Mouse (Mus musculus) thymus, postnatal 4 days (tissue): ENCODE measurements around the gene Unc5b.
A peak's percentile ranks its signal among the peaks of the same experiment; 100 is the strongest.
"Not testable (repeated sequence)": the region's sequence is repeated elsewhere in the genome, so short reads cannot be mapped to it uniquely, and the experiment has no call there.

Source experiments
- DNase-seq: peaks from one replicate; pipeline ENCODE4 v3.0.0; 2021

The Unc5b gene

DNA sequence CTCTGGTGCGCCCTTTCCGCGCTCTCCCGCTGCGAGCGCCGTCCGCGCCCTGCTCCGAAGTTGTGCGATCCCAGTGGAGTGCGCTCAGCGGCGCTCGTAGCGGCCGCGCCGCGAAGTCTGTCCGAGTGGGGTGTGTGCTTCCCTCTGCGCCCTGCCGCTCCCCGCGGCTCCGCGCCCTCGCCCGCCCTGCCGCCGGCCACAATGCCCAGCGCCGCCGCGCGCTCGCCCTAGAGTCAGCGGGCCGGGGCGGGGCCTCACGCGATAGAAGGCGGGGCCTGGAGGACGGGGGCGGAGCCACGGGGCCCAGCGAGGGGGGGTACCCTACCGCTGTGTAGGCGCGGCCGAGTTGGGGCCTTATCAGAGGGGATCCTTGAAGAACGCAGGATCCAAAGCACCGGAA, at the start of gene Unc5b:
TSS of gene Unc5b (minus strand) at position 203 of the 400 bp plus-strand sequence.
- peak; percentile 84 for DNase-seq

DNA sequence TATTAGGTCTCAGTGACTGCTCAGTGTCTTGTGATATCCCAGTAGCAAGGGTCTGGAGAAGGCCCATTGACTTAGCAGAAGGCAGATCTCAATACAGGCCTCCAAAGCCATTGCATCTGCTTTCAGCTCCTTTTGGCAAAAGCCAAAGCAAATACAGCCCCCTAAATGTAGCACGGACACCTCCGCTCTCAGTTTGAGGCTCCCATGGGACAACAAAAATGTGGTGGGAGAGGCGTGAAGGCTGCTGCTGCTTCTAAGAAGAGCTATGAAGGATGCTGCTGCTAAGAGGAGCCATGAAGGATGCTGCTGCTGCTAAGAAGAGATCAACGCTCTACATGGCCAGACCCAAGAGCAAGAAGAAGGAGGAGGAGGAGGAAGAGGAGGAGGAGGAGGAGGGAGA, 48.4 kb upstream of the Unc5b start:
- DNase-seq = no peak

DNA sequence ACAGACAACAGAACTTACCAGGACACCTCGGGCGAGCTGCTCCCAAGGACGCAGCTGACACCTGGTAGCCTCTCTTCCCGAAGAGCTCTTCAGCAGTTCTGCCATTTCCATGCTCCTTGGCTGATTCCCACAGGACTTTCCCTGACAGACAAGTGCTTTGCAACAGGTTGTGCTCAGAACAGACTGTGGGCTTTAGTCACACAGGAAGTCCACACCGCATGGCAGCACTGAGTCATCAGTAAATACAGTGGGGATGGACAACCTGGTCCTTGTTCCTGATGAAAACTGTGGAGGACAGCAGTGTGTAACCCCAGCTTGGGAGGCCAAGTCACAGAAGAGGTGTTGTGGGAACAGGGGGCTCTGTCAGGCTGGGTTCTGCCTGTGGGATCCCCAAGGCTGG, 45.7 kb upstream of the Unc5b start:
- no peak for DNase-seq

DNA sequence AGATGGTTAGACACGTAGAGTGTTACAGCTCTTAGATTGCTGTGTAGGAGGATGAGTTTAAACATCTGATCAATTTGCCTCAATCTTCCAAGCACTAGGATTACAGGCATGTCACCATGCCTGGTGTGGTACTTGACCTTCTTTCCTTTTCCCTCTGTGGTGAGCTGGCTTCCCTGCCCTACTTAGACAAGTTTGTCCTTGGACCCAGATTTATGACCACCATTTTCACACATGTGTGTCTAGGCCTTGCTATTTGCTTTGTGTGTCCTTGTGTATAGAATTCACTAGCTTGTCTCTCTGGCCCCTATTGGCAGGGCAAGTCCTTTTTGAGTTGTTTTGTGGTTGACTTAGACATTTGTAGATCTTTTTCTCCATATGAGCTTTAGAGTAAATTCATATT, 43.6 kb upstream of the Unc5b start:
- DNase-seq = no peak

DNA sequence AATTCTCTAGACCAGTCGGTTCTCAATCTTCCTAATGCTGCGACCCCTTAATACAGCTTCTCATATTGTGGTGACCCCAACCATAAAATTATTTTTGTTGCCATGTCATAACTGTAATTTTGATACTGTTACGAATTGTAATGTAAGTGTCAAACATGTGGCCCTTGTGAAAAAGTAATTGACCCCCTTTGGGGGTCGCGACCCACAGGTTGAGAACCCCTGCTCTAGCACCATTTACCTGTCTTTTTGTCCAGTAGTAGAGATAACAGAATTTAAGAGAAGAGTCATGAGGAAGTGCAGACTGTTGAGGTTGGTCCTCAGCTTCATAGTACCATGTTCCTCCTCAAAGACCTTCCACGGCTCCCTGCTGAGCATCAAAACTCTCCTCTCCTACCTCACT, 31.9 kb upstream of the Unc5b start:
- no peak for DNase-seq

DNA sequence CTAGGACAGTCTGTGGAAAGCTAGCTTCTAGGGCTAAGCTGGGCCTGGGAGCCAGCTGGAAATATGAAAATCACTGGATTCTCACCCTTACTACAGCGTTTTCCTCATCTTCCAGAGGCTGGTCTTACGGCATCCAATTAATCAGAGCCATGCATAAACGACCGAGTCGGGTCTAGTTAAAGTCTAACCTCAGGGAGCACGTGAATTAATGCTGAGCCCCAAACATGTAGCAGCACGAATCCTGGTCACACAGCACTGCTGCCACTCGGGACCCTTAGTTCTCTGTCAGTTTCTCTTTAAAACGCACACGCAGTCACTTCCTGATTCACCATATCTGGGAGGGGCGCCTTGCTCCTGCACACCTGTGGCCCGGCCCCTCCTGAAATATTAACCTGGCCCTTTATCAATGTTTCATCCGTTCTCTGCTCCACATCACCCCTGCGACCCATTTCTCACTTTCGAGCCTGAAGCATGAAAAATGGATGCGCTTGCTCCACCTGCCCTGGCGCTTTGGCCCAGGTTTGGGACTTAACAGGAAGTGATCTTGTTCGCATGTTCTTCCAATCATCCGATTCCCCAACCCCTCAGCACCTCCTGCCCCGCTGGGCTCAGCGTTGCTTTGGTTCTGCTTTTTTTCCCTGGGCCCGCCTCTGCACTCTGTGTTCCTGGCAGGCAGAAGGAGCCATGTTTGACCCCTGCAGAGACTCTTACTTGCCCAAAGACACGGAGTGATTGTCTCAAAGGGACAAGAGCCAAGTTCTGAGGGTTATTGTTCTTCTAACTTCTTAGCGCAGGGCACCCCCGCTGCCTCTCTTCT, 31.3 kb upstream of the Unc5b start:
- no peak for DNase-seq

DNA sequence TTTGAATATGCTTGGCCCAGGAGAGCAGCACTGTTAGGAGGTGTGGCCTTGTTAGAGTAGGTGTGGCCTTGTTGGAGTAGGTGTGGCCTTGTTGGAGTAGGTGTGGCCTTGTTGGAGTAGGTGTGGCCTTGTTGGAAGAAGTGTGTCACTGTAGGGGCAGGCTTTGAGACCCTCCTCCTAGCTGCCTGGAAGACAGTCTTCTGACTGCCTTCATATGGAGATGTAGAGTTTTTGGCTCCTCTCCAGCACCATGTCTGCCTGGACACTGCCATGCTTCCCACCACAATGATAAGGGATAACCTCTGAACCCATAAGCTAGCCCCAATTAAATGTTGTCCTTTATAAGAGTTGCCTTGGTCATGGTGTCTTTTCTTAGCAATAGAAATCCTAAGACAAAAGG, 13.9 kb upstream of the Unc5b start:
- DNase-seq = not testable (repeated sequence)

DNA sequence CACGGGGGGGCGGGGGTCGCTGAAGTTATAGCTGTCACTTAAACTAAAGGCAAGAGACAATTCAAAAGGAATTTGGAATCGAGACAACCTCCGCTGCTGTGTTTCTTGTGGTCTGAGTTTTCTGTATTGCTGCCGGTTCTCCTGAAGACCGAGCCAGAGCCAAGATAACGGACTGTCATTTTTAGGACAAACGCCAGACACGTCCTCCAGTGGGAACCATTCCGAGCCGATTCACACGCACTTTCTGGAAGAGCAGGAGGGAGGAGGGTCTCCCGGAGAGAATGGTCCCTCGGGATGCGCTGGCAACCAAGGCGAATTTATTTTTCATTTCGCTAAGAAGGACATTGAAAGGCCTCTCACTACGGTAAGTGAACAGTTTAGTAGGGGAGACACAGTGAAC, 7.4 kb upstream of the Unc5b start:
- no peak for DNase-seq

DNA sequence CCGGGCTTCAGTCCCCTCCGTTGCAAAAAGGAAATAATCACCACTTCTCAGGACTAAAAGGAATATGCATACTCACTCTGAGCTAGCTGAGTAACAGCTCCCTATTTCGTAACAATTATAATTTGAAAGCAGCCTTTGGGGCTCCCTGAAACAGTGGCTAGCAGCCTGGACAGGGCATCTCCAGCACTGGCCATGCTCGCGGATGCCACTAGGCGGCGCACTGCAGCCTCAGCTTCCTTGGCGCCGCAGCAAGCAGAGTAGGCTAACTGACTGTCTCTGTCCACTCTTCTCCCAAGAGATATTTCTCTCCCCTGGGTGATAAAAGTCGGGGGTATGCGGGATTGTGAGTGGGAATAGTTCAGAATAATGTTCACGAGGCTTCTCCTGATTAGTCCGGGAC, 3.6 kb upstream of the Unc5b start:
- peak; percentile 82 for DNase-seq

DNA sequence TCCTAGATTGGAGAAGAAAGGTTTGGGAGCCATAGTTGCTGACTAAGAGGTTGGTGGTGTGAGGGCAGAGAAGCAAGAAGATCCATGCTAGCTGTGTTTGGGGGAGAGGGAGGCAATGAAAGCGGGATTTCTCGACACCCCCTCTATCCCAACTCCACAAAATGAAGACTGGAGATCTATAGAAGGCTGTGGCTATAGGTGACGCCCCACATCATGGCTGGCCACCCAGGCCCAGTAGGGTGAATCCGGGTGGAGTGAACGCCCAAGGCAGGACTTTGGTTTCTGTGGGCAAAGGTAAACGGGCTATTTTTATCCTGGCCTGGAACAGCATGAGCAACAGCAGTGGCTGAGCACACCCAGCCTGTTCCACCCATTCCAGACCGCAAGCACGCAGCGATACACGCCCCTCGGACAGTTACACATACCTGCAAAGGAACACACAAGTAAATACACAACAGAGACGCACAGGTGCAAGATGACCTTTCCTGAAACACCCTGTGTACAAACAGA, 1.3 kb upstream of the Unc5b start:
- no peak for DNase-seq

DNA sequence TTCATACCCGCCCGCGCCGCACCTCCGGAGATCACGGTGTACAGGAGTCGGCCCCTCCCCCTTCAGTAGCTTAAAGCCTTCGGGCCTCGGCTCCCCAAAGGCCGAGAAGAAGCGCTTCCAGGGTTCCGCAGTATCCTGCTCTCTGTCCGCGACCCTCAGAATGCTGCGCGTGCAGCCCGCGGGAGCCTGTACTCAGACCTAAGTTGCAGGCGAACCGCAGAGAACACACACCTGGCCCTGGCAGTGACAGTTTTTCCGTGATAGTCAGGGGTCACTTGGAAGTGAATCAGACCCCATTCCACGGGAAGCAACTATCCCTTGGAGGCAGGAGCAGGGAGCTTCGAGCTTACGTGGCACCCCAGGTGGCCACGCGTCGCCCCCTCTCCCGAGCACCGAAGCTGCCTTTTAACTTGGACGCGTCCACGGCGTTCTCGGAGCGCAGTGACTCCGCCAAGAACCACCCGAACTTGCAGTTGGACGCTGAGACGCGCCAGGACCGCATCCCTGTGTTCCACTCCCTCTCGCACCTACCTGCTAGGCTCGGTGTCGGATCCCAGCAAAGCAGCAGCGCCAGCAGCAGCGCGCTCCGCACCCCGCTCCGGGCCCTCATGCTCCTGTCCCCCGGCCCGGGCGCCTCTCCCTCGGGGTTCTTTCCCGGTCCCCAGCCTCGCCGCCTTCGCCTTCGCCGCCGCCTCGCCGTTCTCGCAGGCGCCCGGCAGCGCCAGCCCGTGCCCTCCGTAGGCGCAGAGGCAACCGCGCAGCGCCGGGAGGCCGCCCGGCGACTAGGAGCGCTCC, 628 bp downstream of the Unc5b start:
- peak; percentile 24 for DNase-seq

DNA sequence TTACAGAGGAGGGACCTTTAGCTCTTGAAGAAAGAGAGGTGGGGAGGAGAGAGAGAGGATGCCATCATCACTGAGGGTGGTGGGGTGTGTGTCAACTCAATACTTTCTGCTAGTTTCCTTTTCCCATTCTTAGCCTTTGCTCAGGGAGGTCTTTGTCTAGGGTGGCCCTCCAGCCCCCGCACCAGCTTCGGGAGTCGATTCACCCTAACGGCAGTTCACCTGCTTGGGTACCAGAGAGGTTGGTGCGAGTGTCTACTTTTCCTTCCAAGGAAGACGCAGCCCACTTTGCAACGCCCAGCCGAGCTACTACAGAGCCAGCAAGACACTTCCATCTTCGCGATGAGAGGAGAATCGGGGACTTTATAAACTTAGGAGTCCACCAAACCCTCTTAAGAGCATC, 1.4 kb downstream of the Unc5b start:
- no peak for DNase-seq

DNA sequence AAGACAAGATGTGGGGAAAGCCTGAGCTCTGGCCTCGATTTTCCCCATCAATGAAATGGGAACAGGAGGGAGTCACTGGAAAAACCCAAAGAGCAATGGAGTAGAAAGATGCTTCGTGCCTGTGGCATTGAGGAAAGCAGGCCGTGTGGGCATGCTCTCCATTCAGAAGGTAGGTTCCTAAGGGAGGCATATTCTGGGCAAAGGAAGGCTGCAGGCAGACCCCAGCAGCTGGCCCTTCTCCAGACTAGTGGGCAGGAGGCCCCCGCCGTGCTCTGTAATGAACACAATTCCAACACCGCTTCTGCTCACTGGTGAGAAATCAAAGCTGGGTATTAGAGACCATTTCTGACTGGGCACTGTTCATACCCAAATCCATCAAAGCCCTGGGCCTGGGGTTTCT, 2.3 kb downstream of the Unc5b start:
- no peak for DNase-seq

DNA sequence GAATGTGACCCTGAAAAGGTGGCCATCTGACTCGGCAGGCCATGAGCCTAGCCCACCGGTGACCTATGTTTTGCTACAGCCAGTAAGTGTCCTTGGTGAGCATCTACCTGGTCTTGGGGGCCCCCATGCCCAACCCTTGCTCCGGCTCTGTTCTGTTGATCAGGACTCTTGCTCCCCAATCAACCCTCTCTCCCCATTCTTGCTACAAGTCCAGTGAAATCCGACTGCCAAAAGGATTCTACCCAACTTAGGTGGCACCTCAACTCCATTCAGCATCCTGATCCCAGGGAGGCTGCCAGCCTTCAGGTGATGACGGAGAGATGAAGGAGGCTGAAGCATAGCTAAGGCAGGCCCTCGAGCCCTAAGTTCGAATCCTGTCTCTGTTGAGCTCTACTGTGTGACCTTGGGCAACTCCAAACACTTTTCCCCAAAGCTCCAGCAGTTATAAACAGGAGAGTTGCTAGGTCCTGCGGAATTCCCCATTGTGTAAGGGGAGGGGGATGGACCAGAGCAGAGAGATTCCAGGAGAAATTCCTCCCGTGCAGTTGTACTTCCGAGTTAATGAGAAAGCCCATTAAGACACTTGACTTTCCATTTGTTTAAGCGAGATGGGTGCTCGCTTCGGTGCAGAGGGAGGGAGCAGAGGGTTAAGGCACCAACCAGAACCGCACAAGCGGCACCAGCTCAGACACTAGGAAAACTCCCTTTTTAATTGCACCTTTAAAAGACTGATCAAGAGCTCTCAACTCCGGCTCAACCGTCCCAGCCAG, 3.3 kb downstream of the Unc5b start:
- DNase-seq = no peak

DNA sequence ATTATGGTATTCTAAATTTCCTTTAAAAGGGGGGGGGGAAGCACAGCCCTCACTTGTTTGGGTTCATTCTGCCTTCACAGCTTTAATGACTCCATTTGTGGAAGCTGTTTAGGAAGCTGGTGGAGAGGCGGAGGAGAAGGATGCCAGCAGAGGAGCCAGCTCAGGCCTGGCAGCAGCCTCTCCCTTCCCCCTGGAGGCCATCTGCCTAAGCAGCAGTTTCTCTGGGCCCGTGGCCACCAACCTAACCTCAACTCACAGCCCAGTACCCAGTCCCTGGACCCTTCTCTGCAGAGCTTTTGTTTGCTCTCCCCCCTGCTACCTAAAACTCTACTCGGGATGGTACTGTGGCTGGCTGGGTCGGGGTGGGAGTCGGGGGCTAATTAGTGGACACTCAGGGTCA, 4.1 kb downstream of the Unc5b start:
- no peak for DNase-seq

DNA sequence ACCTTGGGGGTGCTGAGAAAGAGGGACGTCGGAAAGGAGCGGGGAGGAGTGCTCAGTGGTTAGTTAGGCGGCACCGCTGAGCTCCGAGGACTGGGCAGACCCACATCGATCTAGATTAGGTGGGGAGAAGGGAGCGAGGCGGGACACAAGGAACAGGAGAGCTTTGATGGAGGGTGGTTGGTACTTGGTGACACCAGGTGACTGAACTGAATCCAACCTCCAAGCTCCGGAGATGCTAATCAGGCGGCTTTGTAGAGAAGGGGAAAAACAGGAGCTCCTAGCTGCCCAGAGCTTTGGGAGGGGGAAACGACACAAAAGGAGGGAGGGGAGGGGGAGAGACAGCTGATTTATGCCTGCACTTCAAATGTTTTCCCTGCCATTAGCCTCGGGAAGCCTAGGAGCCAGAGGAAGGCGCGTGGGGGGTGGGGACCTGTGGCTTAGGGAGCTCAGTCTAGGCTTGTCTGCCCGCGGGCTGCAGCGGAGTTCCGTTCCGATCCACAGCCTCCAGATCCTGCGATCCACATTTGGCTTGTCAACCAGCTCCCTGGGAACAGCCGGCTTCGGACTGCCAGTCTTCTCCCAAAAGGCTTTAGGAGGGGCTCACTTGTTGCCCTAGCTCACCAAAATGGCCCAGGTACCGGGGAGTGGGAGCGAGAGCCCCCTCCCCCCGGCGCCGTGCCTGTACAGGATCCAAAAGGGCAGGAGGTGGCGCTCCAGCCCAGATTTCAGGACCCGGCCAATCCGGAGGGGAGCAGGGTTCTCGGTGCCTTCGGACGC, 4.7 kb downstream of the Unc5b start:
- DNase-seq = peak; percentile 26

DNA sequence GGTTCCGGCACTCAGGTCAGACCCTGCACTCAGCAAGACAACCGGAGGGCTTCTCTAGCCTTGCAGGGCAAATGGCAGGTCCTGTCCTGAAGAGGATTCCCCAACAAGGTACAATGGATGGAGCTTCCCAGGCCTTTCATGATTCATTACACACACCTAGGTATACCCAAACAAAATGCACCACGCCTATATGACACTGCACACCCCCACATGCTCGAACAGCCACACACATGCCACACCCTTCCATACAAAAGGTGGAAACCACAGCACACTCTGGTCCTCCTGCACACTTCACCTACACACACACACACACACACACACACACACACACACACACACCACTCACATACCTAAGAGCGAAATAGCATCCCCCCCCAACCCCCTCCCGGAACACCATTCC, 5.4 kb downstream of the Unc5b start:
- no peak for DNase-seq

DNA sequence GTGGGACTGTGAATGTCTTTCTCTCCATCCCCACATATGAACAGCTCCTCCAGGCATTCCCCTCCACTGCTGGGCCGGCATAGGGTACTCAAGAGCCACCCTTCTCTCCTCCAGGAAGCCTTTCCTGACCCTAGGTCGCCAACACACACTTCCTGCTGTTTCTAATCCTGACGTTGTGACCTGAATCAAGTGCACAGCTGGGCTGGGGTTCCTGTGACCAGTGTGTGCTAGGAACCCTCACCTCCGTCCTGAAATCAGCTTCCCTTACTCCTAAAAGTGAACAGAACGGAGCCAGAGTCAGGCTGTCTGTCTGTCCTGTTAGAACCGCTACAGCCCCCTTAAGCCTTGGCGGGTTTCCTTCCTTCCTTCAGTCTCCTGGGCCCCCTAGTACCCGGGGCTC, 7.6 kb downstream of the Unc5b start:
- DNase-seq = no peak

DNA sequence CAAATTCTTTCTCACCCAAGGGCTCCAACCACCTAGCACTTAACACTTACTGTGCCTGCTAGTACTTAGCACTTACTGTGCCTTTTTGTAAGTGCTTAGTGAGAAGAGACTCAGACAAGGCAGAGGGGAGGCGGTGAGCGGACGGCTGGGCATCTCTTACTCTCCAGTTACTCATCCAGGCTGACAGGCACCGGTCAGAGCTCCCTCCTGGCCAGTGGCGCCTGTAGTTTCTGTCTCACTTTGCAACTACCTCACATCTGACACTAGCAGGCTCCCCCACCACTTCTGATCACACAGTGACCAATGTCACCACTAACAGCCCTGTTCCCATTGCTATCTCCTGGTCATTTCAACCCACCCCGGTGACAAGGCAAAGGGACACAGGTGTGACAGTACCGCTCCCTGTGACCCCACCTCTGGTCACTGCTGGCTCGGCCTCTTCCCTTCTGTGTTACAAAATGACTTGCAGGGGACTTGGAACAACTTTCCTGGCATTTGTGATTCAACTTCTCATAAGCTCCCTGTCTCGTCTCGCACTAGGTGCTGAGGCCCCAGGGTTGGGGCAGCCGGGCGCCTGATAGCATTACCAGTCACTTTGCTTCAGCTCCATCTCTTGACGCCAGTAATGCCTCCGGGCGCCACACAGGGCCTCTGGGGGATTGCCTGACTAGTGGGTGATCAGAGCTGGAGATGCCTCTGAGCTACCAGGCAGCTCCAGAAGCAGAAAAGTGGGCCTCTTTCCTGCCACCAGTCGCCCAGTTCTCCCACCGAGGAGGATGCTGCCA, 8.5 kb downstream of the Unc5b start:
- DNase-seq = no peak

DNA sequence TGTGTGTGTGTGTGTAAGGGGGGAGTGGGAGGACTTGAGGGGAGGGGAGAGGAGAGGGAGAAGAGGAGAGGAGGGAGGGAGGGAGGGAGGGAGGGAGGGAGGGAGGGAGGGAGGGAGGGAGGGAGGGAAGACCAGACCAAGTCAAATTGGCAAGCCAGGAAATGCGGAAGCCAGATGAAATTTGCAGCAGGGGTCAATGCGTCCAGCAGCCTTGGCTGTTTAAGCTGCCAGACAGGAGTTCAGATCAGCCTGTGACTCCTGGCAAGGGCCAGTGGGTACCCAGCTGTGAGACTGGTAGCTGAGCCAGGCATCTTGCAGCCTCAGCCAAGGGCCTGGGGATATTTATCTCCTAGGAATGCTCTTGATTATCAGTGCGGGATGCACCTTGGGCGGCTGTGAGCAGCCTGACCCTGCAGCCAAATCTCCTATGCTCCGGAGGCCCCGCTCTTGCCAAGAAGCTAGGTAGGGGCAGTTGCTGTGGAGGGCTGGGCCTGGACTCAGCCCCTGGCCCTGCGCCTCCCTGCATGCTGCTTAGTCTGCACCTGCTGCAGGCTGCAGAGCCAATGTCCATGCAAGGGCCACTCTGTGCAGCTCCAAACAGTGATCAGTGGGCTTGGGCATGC, 9.5 kb downstream of the Unc5b start:
- DNase-seq = no peak

DNA sequence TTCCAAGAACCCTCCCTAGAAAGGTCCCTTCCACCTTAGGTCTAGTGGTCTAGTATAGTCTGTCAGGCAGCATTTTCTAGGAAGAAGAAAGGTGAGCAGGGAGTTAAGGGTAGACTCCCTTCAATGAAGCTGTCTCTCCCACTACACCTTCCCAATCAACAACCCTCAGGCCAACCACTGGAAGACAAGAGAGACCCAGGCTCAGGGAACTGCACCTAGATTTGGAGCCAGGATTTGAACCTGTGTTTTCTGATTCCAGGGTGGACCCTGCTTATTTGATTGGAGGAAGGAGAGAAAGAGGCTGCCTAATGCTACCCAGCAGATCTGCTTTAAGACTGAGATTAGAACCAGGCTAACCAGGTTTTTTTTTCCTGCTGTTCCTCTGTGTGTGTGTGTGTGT, 10.1 kb downstream of the Unc5b start:
- no peak for DNase-seq
